Mouse (Mus musculus) CD4-positive helper T cell, adult 2 months (primary cell): Measurements from ENCODE around the gene Asgr1.

ENCODE experiments used
- DNase-seq: peaks from one replicate; pipeline ENCODE4 v3.0.0-alpha.2; 2012; ENCODE audit warnings: low read depth, missing footprints, low spot score

The Asgr1 gene

DNA sequence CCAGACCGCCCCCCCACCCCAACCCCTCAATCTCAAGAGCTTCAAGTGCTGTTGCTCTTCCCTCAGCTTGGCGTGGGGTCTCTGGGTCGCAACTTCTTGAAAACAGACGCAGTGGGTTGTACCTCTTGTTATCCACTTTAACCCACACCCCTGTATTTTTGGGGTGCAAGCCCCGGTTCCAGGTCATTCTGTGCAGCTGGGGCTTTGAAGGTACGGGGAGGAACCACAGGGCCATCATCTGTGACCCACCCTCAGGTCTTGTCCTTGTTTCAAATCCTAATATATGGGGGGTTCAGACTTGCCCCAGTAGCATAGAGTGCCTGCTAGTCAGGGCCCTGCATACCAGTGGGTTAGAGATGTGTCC lies 29.8 kb upstream of the Asgr1 start:
- DNase-seq = no peak

DNA sequence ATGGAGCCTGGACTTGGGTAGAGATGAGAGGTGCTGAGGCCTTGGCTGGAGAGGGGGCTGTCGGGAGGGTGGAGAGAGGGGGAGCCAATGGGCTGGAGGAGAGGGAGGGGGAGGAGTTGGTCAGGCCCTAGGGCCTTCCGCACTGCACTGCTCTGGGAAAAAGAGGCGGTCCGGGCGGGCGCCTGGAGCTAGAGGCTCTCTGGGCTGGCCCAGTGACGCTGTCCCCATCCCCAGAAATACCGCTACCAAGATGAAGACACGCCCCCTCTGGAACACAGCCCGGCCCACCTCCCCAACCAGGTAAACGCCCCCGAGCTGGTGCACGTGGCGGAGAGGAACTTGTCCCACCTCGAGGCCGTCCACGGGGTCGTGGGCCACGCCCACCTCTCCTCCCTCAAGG lies 27.2 kb upstream of the Asgr1 start:
- no peak for DNase-seq

DNA sequence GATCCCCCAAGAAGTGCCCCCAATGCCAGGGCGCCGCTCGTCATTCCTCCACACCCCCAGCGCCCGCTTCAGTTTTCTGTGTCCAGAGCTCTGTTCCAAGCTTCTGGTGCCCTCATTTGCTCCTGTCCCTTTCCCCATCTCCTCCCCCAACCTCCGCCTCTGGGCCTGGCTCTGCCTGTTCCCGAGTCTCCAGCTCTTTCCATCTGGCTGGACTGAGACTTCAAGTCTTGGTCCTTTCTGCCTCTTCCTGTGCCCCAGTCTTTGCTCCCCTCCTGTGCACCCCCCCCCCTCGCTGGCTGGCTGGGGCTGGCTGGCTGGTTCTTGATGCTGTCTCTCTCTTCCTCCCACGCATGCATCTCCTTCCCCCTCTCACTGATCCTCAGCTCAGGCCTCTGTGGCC lies 26.5 kb upstream of the Asgr1 start:
- peak; percentile 73 for DNase-seq

DNA sequence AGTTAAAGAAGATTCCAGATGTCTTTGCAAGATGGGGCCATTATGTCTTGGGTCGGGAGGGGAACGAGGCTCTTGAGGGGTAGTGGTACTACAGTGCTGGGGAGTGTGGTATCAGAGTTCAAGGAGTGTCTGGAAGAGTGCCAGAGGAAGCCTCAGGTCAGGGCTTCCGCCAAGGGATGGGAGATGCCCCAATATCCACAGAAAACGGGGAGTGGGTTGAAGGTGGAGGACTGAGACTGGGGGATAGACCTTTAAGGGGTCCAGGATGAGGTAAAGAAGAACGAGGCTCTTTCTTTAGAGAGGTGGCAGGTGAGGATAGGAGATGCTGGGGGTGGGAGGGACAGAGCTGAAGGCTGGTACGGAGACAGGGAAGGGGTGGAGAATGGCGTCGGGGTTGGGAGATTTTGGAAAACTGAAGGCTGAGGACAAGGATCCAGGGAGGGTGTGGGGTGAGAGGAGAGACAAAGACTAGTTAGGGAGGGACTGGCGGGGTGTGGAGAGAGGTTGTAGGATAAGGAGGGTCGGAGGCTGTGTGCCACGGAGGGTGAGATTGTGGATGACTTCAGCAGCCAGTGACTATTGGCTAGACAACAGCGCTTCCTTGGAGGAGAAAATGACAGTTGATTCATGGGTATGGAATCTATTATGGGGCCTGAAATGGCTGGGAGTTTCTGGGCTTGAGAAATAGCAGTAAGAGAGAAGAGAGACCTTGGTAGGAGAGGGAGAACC lies 25.3 kb upstream of the Asgr1 start:
- DNase-seq = no peak

DNA sequence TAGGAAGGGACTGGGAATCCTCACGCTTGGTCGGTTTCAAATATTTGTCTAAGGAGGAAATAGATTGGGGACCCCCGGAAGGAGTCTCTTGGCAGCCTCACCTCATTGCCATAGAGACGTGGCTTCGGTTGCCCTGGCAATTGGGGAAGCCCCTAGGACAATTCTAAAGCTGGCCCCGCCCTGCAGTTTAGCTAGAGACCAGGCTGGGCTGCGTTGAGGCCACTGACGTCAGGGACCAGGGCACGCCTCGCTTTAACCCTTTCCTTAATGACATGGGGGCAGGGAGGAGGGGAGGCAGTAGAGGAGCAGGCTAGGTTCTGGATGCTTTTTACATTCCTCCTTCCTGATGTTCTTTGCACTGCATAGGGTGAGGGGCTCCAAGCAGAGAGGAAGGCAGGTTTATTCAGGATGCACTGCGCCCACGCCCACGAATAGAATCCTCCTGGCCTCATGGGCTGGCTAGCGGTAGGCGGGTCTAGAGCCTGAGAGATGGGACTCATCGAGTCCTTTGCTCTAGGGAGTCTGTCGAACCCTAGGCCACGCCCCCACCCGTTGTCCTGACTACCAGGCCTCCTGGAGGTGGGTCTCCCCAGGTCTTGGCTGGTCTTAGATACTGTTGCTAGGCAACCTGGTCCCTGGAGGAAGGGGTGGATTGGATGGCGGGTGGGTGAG lies 24.6 kb upstream of the Asgr1 start:
- peak; percentile 92 for DNase-seq

DNA sequence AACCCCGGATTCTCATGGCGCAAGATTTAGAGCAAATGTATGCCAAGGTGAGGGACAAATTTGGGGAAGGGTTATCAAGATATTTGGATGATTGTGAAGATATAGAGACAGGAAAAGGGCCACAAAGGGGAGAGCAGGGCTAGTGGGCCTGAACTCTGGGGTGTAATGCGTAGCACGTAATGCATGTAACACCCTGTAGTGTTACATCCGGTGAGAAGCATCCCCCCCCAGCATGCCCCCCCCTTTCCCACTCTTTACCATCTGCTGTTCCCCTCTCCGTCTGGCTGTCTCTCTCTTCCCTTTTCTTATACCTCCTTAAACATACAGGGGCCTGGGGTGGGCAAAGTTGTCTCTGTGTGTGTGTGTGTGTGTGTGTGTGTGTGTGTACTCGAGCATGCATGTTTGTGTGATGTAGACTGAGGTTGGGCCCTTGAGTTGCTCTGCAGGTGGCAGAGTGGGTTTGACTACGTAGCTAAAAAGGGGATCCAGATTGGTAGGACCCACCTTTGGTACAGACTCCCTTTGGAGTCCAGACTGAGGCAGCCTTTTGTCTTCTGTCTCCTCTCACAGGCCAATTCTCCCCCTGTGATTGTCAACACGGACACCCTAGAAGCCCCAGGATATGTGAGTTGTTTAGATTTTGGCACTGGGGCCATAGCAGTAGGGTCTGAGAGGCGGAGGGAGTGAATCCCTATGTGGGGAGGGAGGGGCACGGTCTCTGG lies 23.9 kb upstream of the Asgr1 start:
- DNase-seq = no peak

DNA sequence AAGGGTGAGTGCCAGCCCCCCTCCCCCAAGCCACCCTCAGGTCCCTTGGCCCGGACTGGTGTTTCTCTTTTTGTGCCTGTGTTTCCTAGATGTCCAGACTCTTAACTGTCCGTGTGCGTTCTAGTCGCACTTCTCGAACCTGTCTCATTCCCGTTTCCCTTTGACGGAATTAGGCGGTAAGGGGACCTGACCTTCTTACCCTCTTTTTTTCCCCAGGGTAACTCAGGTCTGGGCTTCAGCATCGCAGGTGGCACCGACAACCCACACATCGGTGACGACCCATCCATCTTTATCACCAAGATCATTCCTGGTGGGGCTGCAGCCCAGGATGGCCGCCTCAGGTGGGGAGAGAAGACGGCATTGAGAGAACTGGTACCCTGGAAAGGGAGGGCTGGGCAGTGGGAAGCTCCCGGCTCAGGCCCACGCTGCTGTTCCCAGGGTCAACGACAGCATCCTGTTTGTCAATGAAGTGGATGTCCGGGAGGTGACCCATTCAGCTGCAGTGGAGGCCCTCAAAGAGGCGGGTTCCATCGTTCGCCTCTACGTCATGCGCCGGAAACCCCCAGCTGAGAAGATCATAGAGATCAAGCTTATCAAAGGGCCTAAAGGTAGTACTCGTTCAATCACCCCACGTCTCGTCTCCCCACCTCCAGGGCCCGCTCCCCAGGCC lies 23.1 kb upstream of the Asgr1 start:
- DNase-seq = no peak

DNA sequence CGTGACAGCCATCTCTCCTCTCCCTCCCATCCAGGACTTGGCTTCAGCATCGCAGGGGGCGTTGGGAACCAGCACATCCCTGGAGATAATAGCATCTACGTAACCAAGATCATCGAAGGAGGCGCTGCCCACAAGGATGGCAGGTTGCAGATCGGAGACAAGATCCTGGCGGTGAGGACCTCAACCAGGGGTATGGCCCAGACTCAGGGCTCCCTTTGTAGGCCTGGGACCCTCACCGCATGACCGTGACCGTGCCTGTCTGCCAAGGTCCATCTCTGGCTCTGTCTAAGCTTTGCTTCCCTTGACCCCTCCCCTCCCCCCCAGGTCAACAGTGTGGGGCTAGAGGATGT lies 22.6 kb upstream of the Asgr1 start:
- no peak for DNase-seq

DNA sequence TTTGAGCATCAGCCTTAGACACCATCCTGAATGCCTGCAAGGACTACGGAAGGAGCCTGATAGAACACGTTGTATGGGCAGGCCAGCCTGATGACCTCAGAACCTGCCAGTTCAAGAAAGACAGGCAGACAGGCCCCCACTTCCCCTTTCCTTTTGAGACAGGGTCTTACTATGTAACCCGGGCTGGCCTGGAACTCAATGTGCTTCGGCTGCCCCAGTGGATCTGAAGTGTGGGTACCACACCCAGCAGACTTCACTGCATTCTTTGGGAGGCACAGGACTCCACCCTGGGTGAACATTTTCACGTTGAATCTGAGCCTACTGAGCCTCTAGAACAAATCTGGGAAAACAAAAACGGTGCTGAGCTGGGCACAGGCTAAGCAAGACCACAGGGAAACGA lies 15.7 kb upstream of the Asgr1 start:
- no peak for DNase-seq

DNA sequence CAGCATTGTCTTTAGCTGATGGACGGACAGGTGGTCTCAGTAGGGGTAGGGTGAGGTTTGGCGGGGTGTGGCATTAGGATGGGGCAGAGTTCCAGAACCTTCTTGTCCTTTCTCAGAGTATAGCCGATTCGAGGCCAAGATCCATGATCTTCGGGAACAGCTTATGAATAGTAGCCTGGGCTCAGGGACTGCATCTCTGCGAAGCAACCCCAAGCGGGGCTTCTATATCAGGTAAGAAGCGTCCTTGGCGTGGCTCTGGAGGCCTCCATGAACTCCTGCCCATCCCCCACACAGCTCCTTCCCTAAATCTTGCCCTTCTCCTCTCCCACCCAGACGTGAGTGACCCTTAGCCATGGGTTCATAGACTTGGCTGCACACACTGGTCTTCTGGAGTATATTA lies 14.3 kb upstream of the Asgr1 start:
- DNase-seq = no peak

DNA sequence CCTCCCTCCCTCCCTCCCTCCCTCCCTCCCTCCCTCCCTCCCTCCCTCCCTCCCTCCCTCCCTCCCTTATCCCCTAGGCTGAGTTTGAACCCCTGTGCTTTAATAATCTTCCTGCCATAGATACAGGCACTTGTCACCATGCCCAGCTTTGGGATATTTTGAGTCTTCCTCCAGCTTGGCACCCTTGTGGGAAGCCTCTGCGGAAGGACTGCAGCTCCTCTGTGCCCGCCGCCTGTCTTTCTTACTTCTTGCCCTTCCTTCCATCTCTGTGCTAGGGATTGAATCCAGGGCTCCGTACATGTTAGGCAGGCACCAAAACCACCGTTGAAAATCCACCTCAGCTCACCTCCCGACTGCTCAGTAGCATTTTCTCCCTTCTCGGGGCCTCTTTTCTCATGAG lies 13.7 kb upstream of the Asgr1 start:
- no peak for DNase-seq

DNA sequence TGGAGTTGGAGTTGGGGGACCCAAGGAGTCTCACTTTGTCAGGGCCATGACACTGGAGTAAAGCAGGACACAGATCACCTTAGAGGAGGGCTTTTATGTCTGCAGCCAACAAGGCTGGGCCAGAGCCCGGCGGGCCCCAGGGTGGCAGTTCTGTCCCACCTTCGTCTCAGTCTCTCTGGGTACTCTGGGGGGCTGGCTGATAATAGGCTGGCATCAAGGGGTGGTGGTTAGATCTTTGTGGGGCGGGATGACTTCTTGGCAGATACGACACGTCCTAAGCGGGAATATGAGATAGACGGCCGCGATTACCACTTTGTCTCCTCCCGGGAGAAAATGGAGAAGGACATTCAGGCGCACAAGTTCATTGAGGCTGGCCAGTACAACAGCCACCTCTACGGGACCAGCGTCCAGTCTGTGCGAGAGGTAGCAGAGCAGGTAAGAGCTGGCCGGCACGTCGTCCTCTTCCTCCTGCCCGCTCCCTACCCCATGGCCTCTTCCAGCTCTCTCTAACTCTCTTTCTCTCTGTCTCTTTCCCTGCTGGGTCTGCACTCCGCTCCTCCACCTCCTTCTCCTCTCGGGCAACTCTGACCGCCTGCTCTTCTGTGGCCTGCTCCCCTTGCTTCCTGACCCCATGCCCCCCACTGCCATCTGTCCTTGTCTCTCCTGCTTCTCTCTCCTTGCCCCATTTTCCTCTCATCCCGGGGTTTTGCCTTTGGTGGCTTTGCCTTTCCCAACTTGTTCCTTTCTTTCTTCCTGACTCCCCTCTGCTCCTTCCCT lies 11.4 kb upstream of the Asgr1 start:
- no peak for DNase-seq

DNA sequence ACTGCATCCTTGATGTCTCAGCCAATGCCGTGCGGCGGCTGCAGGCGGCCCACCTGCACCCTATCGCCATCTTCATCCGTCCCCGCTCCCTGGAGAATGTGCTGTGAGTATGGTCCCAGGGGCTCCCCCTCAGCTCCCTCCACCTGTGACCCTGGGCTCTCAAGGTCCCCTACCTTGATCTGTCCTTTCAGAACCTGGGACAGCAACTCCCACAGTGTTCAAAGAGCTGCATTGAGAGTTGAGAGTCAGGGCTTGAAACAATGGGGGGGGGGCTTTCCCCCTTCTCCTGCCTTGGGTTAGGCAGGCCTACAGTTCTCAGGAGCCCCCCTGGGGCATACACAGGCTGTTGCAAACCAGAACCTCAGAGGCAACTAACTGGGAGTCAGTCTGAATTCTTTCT lies 10.2 kb upstream of the Asgr1 start:
- DNase-seq = no peak

DNA sequence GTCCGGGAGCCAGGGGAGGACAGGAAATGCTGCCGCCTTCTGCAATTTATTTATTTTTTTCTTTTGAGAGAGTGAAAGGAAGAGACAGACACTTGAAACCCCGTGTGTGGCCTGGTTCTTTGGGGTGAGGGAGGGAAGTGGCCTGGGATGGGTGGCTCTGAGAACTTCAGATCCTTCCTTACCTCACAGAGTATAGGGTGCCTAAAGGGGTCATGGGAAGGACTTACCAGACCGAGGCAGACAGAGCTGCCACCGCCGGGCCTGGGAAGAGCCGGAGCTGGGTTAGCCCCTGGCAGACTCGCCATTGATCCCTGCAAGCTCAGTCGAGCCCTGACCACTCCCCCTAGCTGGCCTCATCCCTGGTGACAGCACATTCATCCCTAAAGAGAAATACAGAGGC lies 8.4 kb upstream of the Asgr1 start:
- no peak for DNase-seq

DNA sequence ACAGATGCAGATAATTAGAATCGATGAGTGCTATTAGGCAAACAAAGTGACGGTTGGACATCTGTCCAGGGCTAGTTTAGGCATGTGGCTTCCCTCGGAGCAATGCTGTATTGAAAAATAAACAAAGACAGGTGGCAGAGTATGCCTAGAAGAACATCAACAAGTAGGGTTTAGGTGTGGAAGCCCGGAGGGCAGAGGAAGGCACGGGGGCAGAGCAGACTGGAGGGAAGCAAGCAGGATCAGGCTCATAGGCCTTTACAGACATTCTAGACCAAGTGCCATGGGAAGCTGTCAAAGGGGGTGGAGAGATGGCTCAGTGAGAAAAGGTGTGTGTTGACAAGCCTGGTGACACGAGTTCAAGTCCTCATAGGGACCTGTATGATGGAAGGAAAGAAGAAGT lies 4.5 kb upstream of the Asgr1 start:
- DNase-seq = no peak

DNA sequence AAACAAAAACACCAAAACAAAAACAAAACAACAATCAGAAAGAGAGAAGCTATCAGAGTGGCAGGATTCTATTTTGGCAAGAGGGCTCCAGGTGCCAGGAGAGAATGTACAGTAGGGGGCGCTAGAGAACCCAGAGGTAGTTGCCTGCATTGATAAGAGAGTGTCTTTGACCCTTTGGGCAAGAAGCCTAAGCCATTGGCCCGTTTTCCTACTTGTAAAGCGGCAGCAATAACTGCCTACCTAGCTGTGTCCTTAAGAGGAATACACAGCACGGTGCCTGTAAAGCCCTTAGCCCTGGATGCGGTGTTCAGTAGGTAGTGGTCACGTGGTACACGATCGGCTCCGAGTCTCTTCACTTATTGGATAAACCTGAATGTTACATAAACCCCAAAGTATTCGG lies 4.1 kb upstream of the Asgr1 start:
- DNase-seq = peak; percentile 19

DNA sequence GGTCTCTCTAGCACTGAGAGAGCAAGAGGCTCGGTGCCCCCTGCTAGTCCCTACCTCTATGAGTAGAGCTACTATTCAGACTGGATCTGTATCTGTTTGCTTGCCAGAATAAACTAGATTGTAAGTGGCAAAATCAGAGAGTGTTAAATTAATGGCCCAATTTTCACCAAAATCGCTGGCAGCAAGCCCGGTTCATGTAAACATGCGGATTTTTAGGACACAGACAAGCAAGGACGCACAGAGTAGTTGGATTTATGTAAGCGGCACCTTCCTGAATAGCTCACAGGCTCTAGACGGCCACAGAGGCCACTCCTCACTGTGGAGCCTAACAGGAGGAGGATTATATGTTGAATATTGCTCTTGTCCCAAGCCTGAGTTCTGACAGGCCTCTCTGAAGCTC lies 729 bp upstream of the Asgr1 start:
- no peak for DNase-seq

DNA sequence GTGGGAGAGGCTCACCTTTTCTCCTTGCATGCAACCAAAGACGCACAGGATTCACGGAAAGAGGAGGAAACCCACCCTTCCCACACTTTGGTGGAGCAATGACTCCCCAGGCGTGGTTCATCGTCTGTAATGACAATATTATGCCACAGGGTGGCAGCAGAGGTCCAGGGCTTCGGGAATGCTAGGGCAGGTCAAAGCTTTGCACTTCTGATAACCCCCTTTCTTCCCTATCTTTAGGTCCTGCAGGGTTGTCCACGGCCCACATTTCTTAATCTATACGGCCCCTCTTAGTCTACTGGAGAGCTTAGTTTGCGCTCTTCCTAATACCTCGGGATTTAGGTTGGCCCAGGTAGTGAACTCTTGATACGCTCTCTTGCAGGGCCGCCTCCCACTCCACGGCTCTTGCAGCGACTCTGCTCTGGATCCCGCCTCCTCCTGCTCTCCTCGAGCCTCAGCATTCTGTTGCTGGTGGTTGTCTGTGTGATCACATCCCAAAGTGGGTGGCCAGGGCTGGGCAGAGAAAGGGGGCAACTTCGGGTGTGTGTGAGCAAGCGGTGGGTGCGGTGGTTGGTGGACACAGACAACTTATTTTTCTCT lies 1.8 kb downstream of the Asgr1 start:
- peak; percentile 62 for DNase-seq

DNA sequence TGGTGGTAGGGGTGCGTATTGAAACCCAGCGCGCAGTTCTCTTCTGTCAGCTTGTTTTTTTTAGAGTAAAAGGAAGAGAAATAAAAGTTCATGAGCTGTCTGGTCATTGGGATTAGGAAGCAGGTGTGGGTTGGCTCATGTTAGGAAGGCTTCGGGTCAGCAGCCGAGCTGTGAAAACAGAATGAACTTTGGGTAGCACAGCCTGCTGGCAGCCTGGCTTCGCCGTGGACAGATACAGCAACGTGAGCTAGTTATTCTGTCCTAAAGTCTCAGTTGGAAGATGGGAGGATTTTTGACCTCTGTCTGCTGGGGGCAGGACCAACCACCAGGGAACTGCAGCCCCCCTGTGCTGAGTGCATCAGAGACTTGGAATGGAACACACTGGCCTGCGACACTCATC lies 3.9 kb downstream of the Asgr1 start:
- no peak for DNase-seq

DNA sequence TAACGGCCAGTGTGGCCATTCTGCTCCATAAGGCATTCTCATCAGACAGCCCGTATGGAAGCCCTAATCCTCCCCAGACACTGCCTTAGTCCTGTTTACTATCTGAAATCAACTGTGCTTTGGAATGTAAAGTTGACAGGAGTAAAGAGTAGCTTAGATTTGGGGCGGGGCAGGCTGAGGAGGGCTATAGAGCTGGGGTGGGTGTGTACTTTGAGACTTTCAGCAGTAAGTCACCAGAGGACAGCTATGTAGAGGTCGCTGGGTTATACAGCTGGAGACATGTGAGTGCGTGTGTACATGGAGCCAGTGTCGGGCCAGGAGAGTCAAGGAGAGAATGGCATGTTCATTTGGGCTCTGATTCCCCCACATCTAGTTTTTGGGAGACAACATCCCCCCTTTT lies 6.0 kb downstream of the Asgr1 start:
- DNase-seq = no peak

DNA sequence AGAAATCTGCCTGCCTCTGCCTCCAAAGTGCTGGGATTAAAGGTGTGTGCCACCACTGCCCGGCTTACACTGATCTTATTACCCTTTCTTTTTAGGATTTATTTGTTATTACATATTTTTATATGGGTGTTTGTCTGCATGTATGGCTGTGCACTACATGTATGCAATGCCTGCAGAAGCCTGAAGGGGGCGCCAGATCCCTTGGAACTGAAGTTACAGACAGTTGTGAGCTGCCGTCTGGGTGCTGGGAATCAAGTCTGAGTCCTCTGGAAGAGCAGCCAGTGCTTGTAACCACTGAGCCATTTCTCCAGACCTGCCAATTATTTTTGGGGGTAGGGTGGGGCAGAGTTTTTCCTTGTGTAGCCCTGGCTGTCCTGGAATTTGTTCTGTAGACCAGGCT lies 9.2 kb downstream of the Asgr1 start:
- DNase-seq = no peak
